Mouse (Mus musculus) heart, adult 2 months (tissue): ENCODE data around the gene Schip1. TPM values are rescaled to one million over a fixed set of nuclear protein-coding genes. Genes with fewer than 3 reads are reported as not detected.

Experiments used
- DNase-seq, 2 experiments: peaks; one replicate each; pipeline ENCODE4 v3.0.0; 2021
- H3K27ac ChIP-seq: fragments of 200-600 bp; 2 replicates; pipeline ENCODE4 v1.8.1; 2022
- H3K27me3 ChIP-seq: fragments of 200-500 bp; 2 replicates; pipeline ENCODE4 v1.6.1; 2012; ENCODE audit warnings: mild to moderate bottlenecking, low read length, inconsistent platforms, mixed read lengths; ENCODE audit not compliant: control insufficient read depth, insufficient read depth
- H3K36me3 ChIP-seq: fragments of 200-500 bp; 2 replicates; pipeline ENCODE4 v1.6.1; 2012; ENCODE audit warnings: low read length, inconsistent platforms; ENCODE audit not compliant: control insufficient read depth, insufficient read depth
- H3K4me1 ChIP-seq: fragments of 200-500 bp; 2 replicates; pipeline ENCODE4 v1.6.1; 2011; ENCODE audit warnings: low read length; ENCODE audit not compliant: control insufficient read depth, insufficient read depth
- H3K4me3 ChIP-seq: fragments of 200-600 bp; 2 replicates; pipeline ENCODE4 v1.8.1; 2022
- H3K79me2 ChIP-seq: fragments of 200-500 bp; replicated peaks from 2 replicates; pipeline ENCODE4 v1.6.1; 2012; ENCODE audit warnings: mild to moderate bottlenecking, inconsistent platforms, low read length, moderate library complexity, mixed read lengths; ENCODE audit not compliant: control insufficient read depth, insufficient read depth
- H3K9ac ChIP-seq: fragments of 200-500 bp; 2 replicates; pipeline ENCODE4 v1.6.1; 2012; ENCODE audit warnings: low read depth, mild to moderate bottlenecking, control low read depth, inconsistent platforms, low read length, mixed read lengths
- CTCF ChIP-seq: fragments of 200-600 bp; IDR thresholded peaks from 2 replicates; pipeline ENCODE4 v1.8.1; 2022; ENCODE audit warnings: antibody characterized with exemption, mild to moderate bottlenecking, moderate library complexity
- EP300 ChIP-seq: fragments of 200-500 bp; IDR thresholded peaks from 2 replicates; pipeline ENCODE4 v1.6.1; 2011; ENCODE audit warnings: low read depth, low read length, control low read depth; ENCODE audit not compliant: insufficient read depth
- POLR2A ChIP-seq: fragments of 200-500 bp; IDR thresholded peaks from 2 replicates; pipeline ENCODE4 v1.6.1; 2011; ENCODE audit warnings: mild to moderate bottlenecking, low read depth, low read length, control low read depth; ENCODE audit not compliant: insufficient read depth
- WGBS: fragments of 180-500 bp; shearing (Covaris S2); methylation state at CpG from one replicate; pipeline ENCODE4 v1.1.7; 2018; 5-methylcytosine and 5-hydroxymethylcytosine counted together
- intact Hi-C: fragments of 180-260 bp; cut with DNase I; formaldehyde crosslinking; loops from one replicate; pipeline ENCODE4 v1.15.1; 2025
- polyA plus RNA-seq: library from polyadenylated mRNA; depleted of rRNA; stranded (reverse); fragments of >200 nt; gene quantifications from 2 replicates; pipeline ENCODE4 v1.2.3, GENCODE M21; 2012
- total RNA-seq, 2 experiments: library from RNA; stranded (reverse); gene quantifications; 2 replicates each; pipeline ENCODE4 v1.2.3; 2021

Schip1 gene
- total and polyA plus RNA-seq, 3 experiments = 44.3 to 181 (median 163) TPM

DNA sequence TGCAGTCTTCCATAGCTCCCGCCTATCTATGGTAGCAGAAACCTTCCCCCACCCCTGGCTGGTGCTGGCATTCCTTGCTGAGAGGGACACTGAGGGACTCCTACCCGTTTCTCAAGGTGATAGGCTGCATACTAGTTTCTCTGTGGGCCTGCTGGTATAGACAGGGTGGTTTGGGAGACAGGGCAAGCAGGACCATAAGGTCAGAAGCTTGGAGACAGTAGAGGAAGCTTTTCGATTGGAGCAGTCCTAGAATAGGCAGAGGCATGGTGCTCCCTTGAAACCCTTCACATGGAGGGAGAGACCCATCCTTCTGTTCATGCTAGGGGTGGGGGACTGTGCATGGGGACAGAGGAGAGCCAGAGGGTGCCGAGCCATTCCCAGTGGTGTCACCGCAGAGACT lies 558.4 kb downstream of the Schip1 start:
- intact Hi-C loops = loop anchor here (5.0 kb wide), 1 partner anchor 74 kb away; no protein-coding TSS in a partner anchor
- DNase-seq = no peak
- TF ChIP-seq CTCF = no peak
- no peak for TF ChIP-seq POLR2A
- no peak for TF ChIP-seq EP300
- no peak overlapping the region for H3K27ac ChIP-seq
- H3K27me3 ChIP-seq = no peaks in the 10 kb centered on the region
- WGBS = 80% methylated on average over 5 of the region's 5 CpGs
- H3K36me3 ChIP-seq = peaks cover 9% of the 10 kb centered on the region
- H3K9ac ChIP-seq = no peak overlapping the region
- no peak overlapping the region for H3K4me3 ChIP-seq
- H3K4me1 ChIP-seq = no peaks in the 10 kb centered on the region
- H3K79me2 ChIP-seq = no peaks in the 10 kb centered on the region

DNA sequence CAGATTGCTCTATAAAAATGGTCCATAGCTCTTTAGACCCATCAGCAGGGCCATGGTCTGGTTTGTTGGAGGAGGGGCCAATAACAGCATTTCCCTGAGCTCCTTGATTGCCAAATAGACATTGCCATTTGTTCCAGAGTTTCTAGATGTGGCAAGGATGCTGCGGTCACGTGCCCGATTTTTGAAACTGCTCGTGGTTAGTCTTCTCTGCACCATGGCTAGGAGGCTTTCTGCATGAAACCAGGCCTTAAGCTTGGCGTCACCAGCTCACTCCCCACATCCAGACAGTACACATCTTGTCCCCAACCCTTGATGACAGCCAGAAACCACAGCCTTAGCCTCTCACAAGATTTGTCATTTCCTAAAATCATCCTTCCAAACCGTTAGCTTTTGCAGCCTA lies 559.9 kb downstream of the Schip1 start:
- no peaks in the 10 kb centered on the region for H3K27me3 ChIP-seq
- H3K4me3 ChIP-seq = no peak overlapping the region
- TF ChIP-seq CTCF = no peak
- no peak for TF ChIP-seq EP300
- no peak for TF ChIP-seq POLR2A
- peaks cover 8% of the 10 kb centered on the region for H3K36me3 ChIP-seq
- H3K4me1 ChIP-seq = no peaks in the 10 kb centered on the region
- no peak overlapping the region for H3K27ac ChIP-seq
- intact Hi-C loops = loop anchor here (5.0 kb wide), 1 partner anchor 73 kb away; no protein-coding TSS in a partner anchor
- H3K9ac ChIP-seq = no peak overlapping the region
- H3K79me2 ChIP-seq = no peaks in the 10 kb centered on the region
- no peak for DNase-seq
- WGBS = 80% methylated on average over 6 of the region's 6 CpGs

DNA sequence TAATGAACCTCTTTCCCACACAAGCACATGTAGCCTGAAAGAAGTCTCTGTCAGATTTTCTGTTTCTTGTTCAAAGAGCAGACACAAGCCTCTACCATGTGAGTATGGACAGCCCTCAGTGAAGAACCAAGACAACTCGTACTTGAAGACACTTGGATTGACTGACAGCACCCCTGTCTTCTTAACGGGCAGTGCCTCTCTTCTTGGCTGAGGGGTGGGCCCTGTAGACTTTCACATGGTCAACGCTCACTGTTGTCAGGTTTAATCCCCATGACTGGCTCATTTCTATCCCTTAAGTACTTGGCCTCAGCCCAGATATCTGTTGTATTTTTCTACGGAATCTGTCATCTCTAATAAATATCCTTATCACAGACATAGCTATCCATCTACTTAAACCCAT lies 565.7 kb downstream of the Schip1 start:
- Histone ChIP-seq H3K4me3 (no peak overlapping the region), H3K4me1 (peaks cover 1% of the 10 kb centered on the region; the same call in 1 of the 2 replicates), H3K27me3 (no peaks in the 10 kb centered on the region), H3K27ac (no peak overlapping the region), H3K36me3 (no peaks in the 10 kb centered on the region; the same call in 1 of the 2 replicates), H3K79me2 (no peaks in the 10 kb centered on the region), H3K9ac (no peak overlapping the region)
- TF ChIP-seq EP300 = no peak
- no peak for TF ChIP-seq POLR2A
- no peak for TF ChIP-seq CTCF
- DNase-seq = no peak
- intact Hi-C loops = no loop called here
- WGBS = 72% methylated on average over 4 of the region's 4 CpGs

DNA sequence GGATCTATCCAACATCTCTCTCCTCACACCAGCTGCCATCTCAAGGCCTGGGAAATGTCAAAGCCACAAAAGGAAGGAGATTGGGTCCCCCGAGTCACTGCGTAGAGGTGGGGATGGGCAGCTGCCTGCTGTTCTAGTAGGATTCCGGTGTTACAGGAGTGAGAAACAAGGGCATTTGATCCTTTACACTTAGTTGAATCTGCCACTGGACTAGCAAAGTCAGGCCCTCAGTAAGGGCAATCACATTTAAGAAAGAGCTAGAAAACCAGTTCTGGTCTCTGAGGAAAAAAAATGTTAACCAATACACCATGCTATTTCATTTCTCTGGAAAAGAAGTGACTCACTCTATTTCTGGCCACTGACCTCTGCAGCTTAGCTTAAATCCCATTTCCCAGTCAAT lies 566.2 kb downstream of the Schip1 start:
- no peak overlapping the region for H3K9ac ChIP-seq
- peaks cover 1% of the 10 kb centered on the region; the same call in 1 of the 2 replicates for H3K4me1 ChIP-seq
- H3K36me3 ChIP-seq = no peaks in the 10 kb centered on the region; the same call in 1 of the 2 replicates
- intact Hi-C loops = no loop called here
- WGBS = 61% methylated on average over 3 of the region's 3 CpGs
- TF ChIP-seq POLR2A (no peak), CTCF (no peak), EP300 (no peak)
- no peaks in the 10 kb centered on the region for H3K27me3 ChIP-seq
- no peak overlapping the region for H3K4me3 ChIP-seq
- DNase-seq = no peak
- H3K27ac ChIP-seq = no peak overlapping the region; the same call in 1 of the 2 replicates
- H3K79me2 ChIP-seq = no peaks in the 10 kb centered on the region

DNA sequence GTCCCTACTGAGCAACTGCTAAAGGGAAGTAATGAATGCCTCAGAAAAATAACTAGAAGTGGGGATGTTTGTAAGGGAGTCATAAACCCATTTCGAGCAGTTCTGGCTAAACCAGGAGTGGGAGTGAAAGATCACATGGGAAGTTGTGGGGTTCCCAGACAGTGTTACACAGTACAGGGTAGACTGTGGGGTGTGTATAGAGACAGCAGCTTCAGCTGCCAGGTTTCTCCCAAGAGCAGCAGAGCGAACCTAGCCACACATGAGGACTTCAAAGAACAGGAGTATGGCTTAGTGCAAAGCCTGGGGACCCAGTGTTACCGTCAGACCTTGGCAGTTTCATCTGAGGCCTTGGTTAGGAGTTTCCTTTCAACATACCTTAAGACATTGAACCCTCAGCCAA lies 568.1 kb downstream of the Schip1 start:
- TF ChIP-seq POLR2A (no peak), EP300 (no peak), CTCF (no peak)
- Histone ChIP-seq H3K4me1 (peaks cover 1% of the 10 kb centered on the region; the same call in 1 of the 2 replicates), H3K36me3 (no peaks in the 10 kb centered on the region; the same call in 1 of the 2 replicates), H3K27me3 (no peaks in the 10 kb centered on the region), H3K9ac (no peak overlapping the region), H3K27ac (no peak overlapping the region), H3K79me2 (no peaks in the 10 kb centered on the region), H3K4me3 (no peak overlapping the region)
- intact Hi-C loops = no loop called here
- DNase-seq = no peak
- 88% methylated on average over 3 of the region's 3 CpGs for WGBS

DNA sequence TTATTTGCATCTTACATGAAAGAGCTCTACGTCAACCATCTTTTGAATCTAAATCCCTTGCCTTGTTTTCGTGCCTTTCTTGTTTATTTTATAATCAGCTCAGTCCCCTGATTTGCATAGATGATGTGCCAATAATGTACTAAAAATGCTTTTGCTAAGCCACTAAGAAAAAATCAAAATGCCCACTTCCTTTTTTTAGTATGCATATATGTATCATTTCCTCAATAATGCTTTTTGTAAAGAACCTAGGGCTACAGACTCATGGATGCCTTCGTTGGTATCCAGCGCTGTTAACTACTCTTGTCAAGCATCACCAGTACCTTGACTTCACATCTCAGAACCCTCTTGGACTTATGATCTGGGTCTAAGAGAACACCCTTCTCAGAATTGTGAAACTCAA lies 569.0 kb downstream of the Schip1 start:
- whole genome bisulfite sequencing = 92% methylated on average over 4 of the region's 4 CpGs
- intact Hi-C loops = no loop called here

More for the DNA sequence above, 569.0 kb downstream of the Schip1 start:
- Histone ChIP-seq H3K27me3 (no peaks in the 10 kb centered on the region), H3K79me2 (no peaks in the 10 kb centered on the region), H3K36me3 (no peaks in the 10 kb centered on the region; the same call in 1 of the 2 replicates), H3K9ac (no peak overlapping the region), H3K4me1 (peaks cover 1% of the 10 kb centered on the region; the same call in 1 of the 2 replicates), H3K4me3 (no peak overlapping the region), H3K27ac (no peak overlapping the region)
- TF ChIP-seq POLR2A (no peak), EP300 (no peak), CTCF (no peak)
- no peak for DNase-seq
